In genomic region chr11:48835923-48836322, GRCm38 (mm10) we compare ENCODE assay signal across 26 mouse cellular contexts. TPM values are rescaled to one million over a fixed set of nuclear protein-coding genes. Genes with fewer than 3 reads are reported as not detected.
DNase-seq lines count a peak whose midpoint lies in the region; ATAC-seq and TF ChIP-seq lines count a peak whose summit lies in the region.
"Had no signal": no experiment of that assay in that cellular context is flagged by ENCODE, and none has a peak within 500 bp of the region (broad histone marks: within the 10 kb centered on the region; RNA-seq: fewer than 3 reads in every experiment).

No protein-coding gene starts in this region.

- no peak for TF ChIP-seq POLR2A in liver, adult 2 months (IDR thresholded peaks at IDR 0.05; ENCODE audit: extremely low read depth, insufficient read depth, low read length)
- no peak for TF ChIP-seq POLR2A in CH12.LX (IDR thresholded peaks at IDR 0.05; ENCODE audit: low read depth, low read length)
- no peak for TF ChIP-seq POLR2A in MEL (IDR thresholded peaks at IDR 0.05; ENCODE audit: control insufficient read depth in 1 of 2, insufficient read depth in 1 of 2, low read depth in 1 of 2, low read length in 2 of 2, poor library complexity in 1 of 2)

- H3K27me3 ChIP-seq in liver, adult 2 months (ENCODE audit: control insufficient read depth, insufficient read depth, low read length): no peaks in the 10 kb centered on the region
- H3K27me3 ChIP-seq in liver, postnatal 0 days (ENCODE audit: insufficient read depth, low read length): 0 out of 2 replicates have a peak, but pooled peaks cover 11% of the 10 kb centered on the region
- H3K27me3 ChIP-seq in CH12.LX (replicated peaks) (peaks cover 8% of the 10 kb centered on the region), MEL (ENCODE audit: control insufficient read depth in 1 of 2, insufficient read depth in 2 of 2, low read length in 2 of 2) (no peaks in the 10 kb centered on the region)
- H3K27me3 ChIP-seq in midbrain, embryonic 10.5 days (ENCODE audit: low read depth, poor library complexity, severe bottlenecking): peaks cover 55% of the 10 kb centered on the region
- H3K27me3 ChIP-seq: forebrain, embryonic 15.5 days; hindbrain, embryonic 15.5 days had no signal

- in situ Hi-C loops in CH12.LX (cut with MboI; ENCODE audit: low pct_ligation_motif_present, low pct_unique_long_range_greater_than_20kb, low sequenced_read_pairs): no loop called here

- no peak overlapping the region for H3K9ac ChIP-seq in liver, adult 2 months (ENCODE audit: low read depth, low read length)
- H3K9ac ChIP-seq in liver, postnatal 0 days (replicated peaks): no peak overlapping the region
- H3K9ac ChIP-seq in CH12.LX (ENCODE audit: insufficient read depth, low read depth) (no peak overlapping the region), MEL (ENCODE audit: control insufficient read depth, low read depth, low read length, poor library complexity, severe bottlenecking) (no peak overlapping the region)
- H3K9ac ChIP-seq: embryonic facial prominence, embryonic 13.5 days; forebrain, embryonic 12.5 days; forebrain, embryonic 15.5 days; hindbrain, embryonic 12.5 days; hindbrain, embryonic 15.5 days had no signal

- no peaks in the 10 kb centered on the region for H3K79me2 ChIP-seq in liver, adult 2 months (ENCODE audit: control insufficient read depth, insufficient read depth, low read length)
- H3K79me2 ChIP-seq in CH12.LX (replicated peaks; ENCODE audit: control insufficient read depth, extremely low read depth, insufficient read depth, poor library complexity, severe bottlenecking) (no peaks in the 10 kb centered on the region), MEL (ENCODE audit: control insufficient read depth, insufficient read depth, low read length, poor library complexity) (no peaks in the 10 kb centered on the region; the same call in 1 of the 2 replicates)

- peaks cover 16% of the 10 kb centered on the region for H3K4me1 ChIP-seq in liver, adult 2 months (ENCODE audit: control insufficient read depth, insufficient read depth, low read length)
- H3K4me1 ChIP-seq in liver, postnatal 0 days (ENCODE audit: insufficient read depth): peaks cover 16% of the 10 kb centered on the region
- H3K4me1 ChIP-seq in CH12.LX (ENCODE audit: control insufficient read depth in 1 of 2, insufficient read depth in 2 of 2) (peaks cover 22 to 59% of the 10 kb centered on the region in 2 experiments), MEL (ENCODE audit: control insufficient read depth in 1 of 2, insufficient read depth in 2 of 2, low read length in 2 of 2) (peaks cover 0 to 30% of the 10 kb centered on the region in 2 experiments; a peak in 2 of 4 replicates)
- H3K4me1 ChIP-seq in midbrain, embryonic 10.5 days: peaks cover 31% of the 10 kb centered on the region

- no peak overlapping the region for H3K4me3 ChIP-seq in liver, adult 2 months (ENCODE audit: insufficient read depth, low read depth, low read length)
- H3K4me3 ChIP-seq in liver, postnatal 0 days (ENCODE audit: low read depth, low read length): no peak overlapping the region
- H3K4me3 ChIP-seq in CH12.LX (replicated peaks in 1 of 3; ENCODE audit: low read depth in 2 of 3, low read length in 2 of 3, poor library complexity in 1 of 3): no peak overlapping the region
- H3K4me3 ChIP-seq in MEL (ENCODE audit: control insufficient read depth in 1 of 2, insufficient read depth in 1 of 2, low read depth in 2 of 2, low read length in 2 of 2): no peak overlapping the region
- H3K4me3 ChIP-seq in midbrain, embryonic 10.5 days: no peak overlapping the region
- H3K4me3 ChIP-seq: erythroblast, embryonic 14.5 days; hindbrain, embryonic 12.5 days; hindbrain, embryonic 15.5 days had no signal

- 53% methylated on average over 6 of the region's 6 CpGs for WGBS in liver, adult 2 months
- WGBS in liver, postnatal 0 days (ENCODE audit: insufficient replicate concordance): 65% methylated on average over 6 of the region's 6 CpGs
- 75% methylated on average over 6 of the region's 6 CpGs for WGBS in midbrain, embryonic 10.5 days

- TF ChIP-seq EP300 in liver, postnatal 0 days (IDR thresholded peaks at IDR 0.05; ENCODE audit: low read depth): no peak
- TF ChIP-seq EP300 in CH12.LX (IDR thresholded peaks at IDR 0.05; ENCODE audit: low read length) (no peak), MEL (IDR thresholded peaks at IDR 0.05; ENCODE audit: low read depth in 1 of 2, low read length in 2 of 2) (no peak)

- TF ChIP-seq RAD21 in CH12.LX (IDR thresholded peaks at IDR 0.05; ENCODE audit: low read depth, low read length) (no peak), MEL (IDR thresholded peaks at IDR 0.05; ENCODE audit: low read depth, low read length) (no peak)

- dilution Hi-C loops in CH12.LX (cut with MboI; ENCODE audit: extremely low pct_ligation_motif_present, extremely low pct_unique_long_range_greater_than_20kb, low sequenced_read_pairs): no loop called here

- no peak for ATAC-seq in liver, postnatal 0 days
- ATAC-seq: activated CD4-positive, CD25-positive, alpha-beta regulatory T cell, adult 4 months; forebrain, embryonic 15.5 days had no signal

- no peak for TF ChIP-seq CTCF in liver, adult 2 months (IDR thresholded peaks at IDR 0.05; ENCODE audit: low read depth, low read length)
- no peak for TF ChIP-seq CTCF in liver, postnatal 0 days (IDR thresholded peaks at IDR 0.05; ENCODE audit: low read depth)
- TF ChIP-seq CTCF in CH12.LX (conservative IDR thresholded peaks at IDR 0.05 in 1 of 2, IDR thresholded peaks at IDR 0.05 in 1 of 2; ENCODE audit: low read depth in 2 of 2, low read length in 2 of 2) (no peak), MEL (IDR thresholded peaks at IDR 0.05 in 2 of 3, conservative IDR thresholded peaks at IDR 0.05 in 1 of 3; ENCODE audit: control insufficient read depth in 1 of 3, insufficient read depth in 1 of 3, low read depth in 2 of 3, low read length in 3 of 3, poor library complexity in 1 of 3, severe bottlenecking in 1 of 3) (no peak)

- no peak for DNase-seq in liver, adult 2 months (ENCODE audit: extremely low read depth, low read depth, low spot score)
- no peak for DNase-seq in liver, postnatal 0 days
- DNase-seq in A20 (ENCODE audit: low read depth, low spot score) (peak; percentile 36), CH12.LX (ENCODE audit: extremely low read depth) (peak; percentile 53), MEL (ENCODE audit: low read depth, low spot score) (no peak)
- no peak for DNase-seq in midbrain, embryonic 10.5 days (ENCODE audit: low spot score)
- DNase-seq in thymus, postnatal 36 days: no peak
- DNase-seq: adrenal gland, adult 8-10 months; adrenal gland, postnatal 25 days; cerebellum, adult 11-12 months; cerebellum, adult 8-10 months; cerebellum, postnatal 10 days; cerebellum, postnatal 36 days; embryo, embryonic 11 days; gastrocnemius, postnatal 14 days; heart, adult 11 months had no signal

- H3K27ac ChIP-seq in liver, adult 2 months (replicated peaks; ENCODE audit: insufficient read depth, low read depth, low read length): 0 out of 2 replicates have a peak overlapping the region, but pooled peaks have one; percentile 9
- no peak overlapping the region for H3K27ac ChIP-seq in liver, postnatal 0 days (ENCODE audit: low read depth)
- no peak overlapping the region for H3K27ac ChIP-seq in CH12.LX (ENCODE audit: insufficient read depth, low read depth)
- H3K27ac ChIP-seq in MEL (ENCODE audit: control insufficient read depth, low read depth, low read length): no peak overlapping the region
- no peak overlapping the region for H3K27ac ChIP-seq in midbrain, embryonic 10.5 days (replicated peaks)
- H3K27ac ChIP-seq: embryonic facial prominence, embryonic 10.5 days; embryonic facial prominence, embryonic 13.5 days; forebrain, embryonic 12.5 days; forebrain, embryonic 15.5 days; hindbrain, embryonic 12.5 days; hindbrain, embryonic 15.5 days had no signal

- no peaks in the 10 kb centered on the region for H3K36me3 ChIP-seq in liver, adult 2 months (ENCODE audit: control insufficient read depth, insufficient read depth, low read length)
- H3K36me3 ChIP-seq in liver, postnatal 0 days (replicated peaks; ENCODE audit: insufficient read depth, low read length): no peaks in the 10 kb centered on the region
- H3K36me3 ChIP-seq in CH12.LX (replicated peaks in 1 of 2; ENCODE audit: control insufficient read depth in 1 of 2, insufficient read depth in 1 of 2, low read length in 1 of 2): peaks cover 3% of the 10 kb centered on the region in 2 experiments
- peaks cover 0 to 14% of the 10 kb centered on the region in 2 experiments; a peak in 2 of 4 replicates for H3K36me3 ChIP-seq in MEL (ENCODE audit: control insufficient read depth in 1 of 2, insufficient read depth in 2 of 2, low read length in 2 of 2)
- H3K36me3 ChIP-seq in midbrain, embryonic 10.5 days: no peaks in the 10 kb centered on the region
- H3K36me3 ChIP-seq: embryonic facial prominence, embryonic 10.5 days; embryonic facial prominence, embryonic 13.5 days; forebrain, embryonic 12.5 days; forebrain, embryonic 15.5 days; G1E; hindbrain, embryonic 12.5 days; hindbrain, embryonic 15.5 days had no signal

- no peaks in the 10 kb centered on the region for H3K9me3 ChIP-seq in liver, postnatal 0 days (ENCODE audit: low read length)
- H3K9me3 ChIP-seq in CH12.LX (replicated peaks; ENCODE audit: low read length): no peaks in the 10 kb centered on the region
- no peaks in the 10 kb centered on the region for H3K9me3 ChIP-seq in MEL (replicated peaks; ENCODE audit: insufficient read depth, low read length)
- no peaks in the 10 kb centered on the region for H3K9me3 ChIP-seq in midbrain, embryonic 10.5 days (replicated peaks)
- H3K9me3 ChIP-seq: embryonic facial prominence, embryonic 10.5 days; embryonic facial prominence, embryonic 13.5 days; forebrain, embryonic 12.5 days; forebrain, embryonic 15.5 days; G1E; hindbrain, embryonic 12.5 days; hindbrain, embryonic 15.5 days had no signal

- no peak overlapping the region for H3K4me2 ChIP-seq in liver, postnatal 0 days (ENCODE audit: low read depth, low read length)
- H3K4me2 ChIP-seq in CH12.LX (ENCODE audit: insufficient read depth, low read depth, poor library complexity, severe bottlenecking): no peak overlapping the region
- H3K4me2 ChIP-seq: forebrain, embryonic 12.5 days; heart, embryonic 11.5 days had no signal

RNA-seq across cellular contexts. Expression of gene Gm12184, which starts 9.5 kb away (rescaled TPM):
- total RNA-seq in liver, adult 2 months (2014; rRNA removed): 1.5 and 2.0 TPM in 2 replicates
- 5.5 and 5.8 TPM in 2 replicates for polyA plus RNA-seq in liver, adult 2 months (2012; rRNA removed)
- polyA plus RNA-seq in liver, postnatal 0 days (2015; fragmentation: Nextera tagmentation; extraction: Ambion mirVana): 4.9 and 5.0 TPM in 2 replicates
- total RNA-seq in CH12.LX (2012; rRNA removed) (6.8 and 7.1 TPM in 2 replicates), CH12.LX (2014; rRNA removed) (51.6 and 61.0 TPM in 2 replicates), MEL (2012; rRNA removed) (7.1 and 10.9 TPM in 2 replicates)
- polyA plus RNA-seq in CH12.LX (2012; ENCODE audit: insufficient read length, low read depth) (5.6 and 17.1 TPM in 2 replicates), MEL (2012; ENCODE audit: insufficient read depth in 1 of 2, insufficient read length in 2 of 2, low read depth in 1 of 2, low replicate concordance in 2 of 2, missing spikeins in 1 of 2) (10 to 100 TPM in 1 of 2 experiments, not detected in 1; 15.3 TPM)
- 2.1 and 3.2 TPM in 2 replicates for polyA plus RNA-seq in midbrain, embryonic 10.5 days (2016; fragmentation: Nextera tagmentation; extraction: Ambion mirVana)

RNA-seq across cellular contexts. Expression of gene Trim7, which starts 10.0 kb away (rescaled TPM):
- 5.8 and 11.2 TPM in 2 replicates for total RNA-seq in liver, adult 2 months (2014; rRNA removed)
- 11.0 and 16.3 TPM in 2 replicates for polyA plus RNA-seq in liver, adult 2 months (2012; rRNA removed)
- polyA plus RNA-seq in liver, postnatal 0 days (2015; fragmentation: Nextera tagmentation; extraction: Ambion mirVana): 0.48 and 0.52 TPM in 2 replicates
- 20.8 and 34.6 TPM in 2 replicates for total RNA-seq in CH12.LX (2012; rRNA removed)
- 9.2 and 9.5 TPM in 2 replicates for total RNA-seq in CH12.LX (2014; rRNA removed)
- polyA plus RNA-seq in CH12.LX (2012; ENCODE audit: insufficient read length, low read depth): 11.6 and 15.1 TPM in 2 replicates
- 0.72 and 0.81 TPM in 2 replicates for total RNA-seq in MEL (2012; rRNA removed)
- 1 to 10 TPM in 1 of 2 experiments, not detected in 1; 1.3 TPM for polyA plus RNA-seq in MEL (2012; ENCODE audit: insufficient read depth in 1 of 2, insufficient read length in 2 of 2, low read depth in 1 of 2, low replicate concordance in 2 of 2, missing spikeins in 1 of 2)
- 0.32 and 0.99 TPM in 2 replicates for polyA plus RNA-seq in midbrain, embryonic 10.5 days (2016; fragmentation: Nextera tagmentation; extraction: Ambion mirVana)
- polyA plus RNA-seq: erythroblast, embryonic 14.5 days had no signal

RNA-seq across cellular contexts. Expression of gene Trim41, which starts 18.8 kb away (rescaled TPM):
- total RNA-seq in liver, adult 2 months (2014; rRNA removed): 11.4 and 13.2 TPM in 2 replicates
- polyA plus RNA-seq in liver, adult 2 months (2012; rRNA removed): 13.7 and 18.2 TPM in 2 replicates
- 2.2 and 2.3 TPM in 2 replicates for polyA plus RNA-seq in liver, postnatal 0 days (2015; fragmentation: Nextera tagmentation; extraction: Ambion mirVana)
- total RNA-seq in CH12.LX (2012; rRNA removed): 30.2 and 36.0 TPM in 2 replicates
- 18.8 and 20.9 TPM in 2 replicates for total RNA-seq in CH12.LX (2014; rRNA removed)
- polyA plus RNA-seq in CH12.LX (2012; ENCODE audit: insufficient read length, low read depth): 51.6 and 63.7 TPM in 2 replicates
- total RNA-seq in MEL (2012; rRNA removed): 31.6 and 37.0 TPM in 2 replicates
- 10 to 100 TPM; 56.4 to 76.3 TPM for polyA plus RNA-seq in MEL (2012; ENCODE audit: insufficient read depth in 1 of 2, insufficient read length in 2 of 2, low read depth in 1 of 2, low replicate concordance in 2 of 2, missing spikeins in 1 of 2)
- 4.7 and 5.3 TPM in 2 replicates for polyA plus RNA-seq in midbrain, embryonic 10.5 days (2016; fragmentation: Nextera tagmentation; extraction: Ambion mirVana)

RNA-seq across cellular contexts. Expression of gene Irgm1, which starts 35.6 kb away (rescaled TPM):
- total RNA-seq in liver, adult 2 months (2014; rRNA removed): 43.0 and 48.4 TPM in 2 replicates
- 29.9 and 33.3 TPM in 2 replicates for polyA plus RNA-seq in liver, adult 2 months (2012; rRNA removed)
- polyA plus RNA-seq in liver, postnatal 0 days (2015; fragmentation: Nextera tagmentation; extraction: Ambion mirVana): 42.7 and 44.1 TPM in 2 replicates
- 25.7 and 35.0 TPM in 2 replicates for total RNA-seq in CH12.LX (2012; rRNA removed)
- total RNA-seq in CH12.LX (2014; rRNA removed): 58.1 and 63.8 TPM in 2 replicates
- polyA plus RNA-seq in CH12.LX (2012; ENCODE audit: insufficient read length, low read depth): 49.0 and 52.2 TPM in 2 replicates
- 7.5 and 10.7 TPM in 2 replicates for total RNA-seq in MEL (2012; rRNA removed)
- 10 to 100 TPM in 1 of 2 experiments, not detected in 1; 10.0 TPM for polyA plus RNA-seq in MEL (2012; ENCODE audit: insufficient read depth in 1 of 2, insufficient read length in 2 of 2, low read depth in 1 of 2, low replicate concordance in 2 of 2, missing spikeins in 1 of 2)
- polyA plus RNA-seq in midbrain, embryonic 10.5 days (2016; fragmentation: Nextera tagmentation; extraction: Ambion mirVana): 1.2 and 1.6 TPM in 2 replicates
- polyA plus RNA-seq: erythroblast, embryonic 14.5 days had no signal

RNA-seq across cellular contexts. Expression of gene Rack1, which starts 35.8 kb away (rescaled TPM):
- total RNA-seq in liver, adult 2 months (2014; rRNA removed): 507 and 645 TPM in 2 replicates
- polyA plus RNA-seq in liver, adult 2 months (2012; rRNA removed): 645 and 687 TPM in 2 replicates
- polyA plus RNA-seq in liver, postnatal 0 days (2015; fragmentation: Nextera tagmentation; extraction: Ambion mirVana): 397 and 398 TPM in 2 replicates
- total RNA-seq in CH12.LX (2012; rRNA removed): 5,582 and 6,330 TPM in 2 replicates
- 4,885 and 5,265 TPM in 2 replicates for total RNA-seq in CH12.LX (2014; rRNA removed)
- polyA plus RNA-seq in CH12.LX (2012; ENCODE audit: insufficient read length, low read depth): 3,744 and 4,313 TPM in 2 replicates
- total RNA-seq in MEL (2012; rRNA removed): 5,378 and 5,815 TPM in 2 replicates
- 1,000 to 10,000 TPM in 1 of 2 experiments, 100 to 1,000 TPM in 1; 376 to 4,421 TPM for polyA plus RNA-seq in MEL (2012; ENCODE audit: insufficient read depth in 1 of 2, insufficient read length in 2 of 2, low read depth in 1 of 2, low replicate concordance in 2 of 2, missing spikeins in 1 of 2)
- 659 and 788 TPM in 2 replicates for polyA plus RNA-seq in midbrain, embryonic 10.5 days (2016; fragmentation: Nextera tagmentation; extraction: Ambion mirVana)

Comparison
In these comparisons a context has a peak if more than half of its experiments do, and no peak if none do; other contexts are left out.
1. DNase-seq: peak in A20 (single experiment) and CH12.LX (single experiment); none in liver, adult 2 months (single experiment), liver, postnatal 0 days (single experiment), MEL (single experiment), midbrain, embryonic 10.5 days (single experiment) and thymus, postnatal 36 days (0 of 2).